Mouse (Mus musculus) lung, adult 2 months (tissue): ENCODE measurements around the gene Uvssa.

ENCODE experiments used
- CTCF ChIP-seq: fragments of 200-500 bp; IDR thresholded peaks from 2 replicates; pipeline ENCODE4 v1.5.1; 2011; ENCODE audit warnings: mild to moderate bottlenecking, low read length, control low read depth; ENCODE audit not compliant: insufficient read depth
- POLR2A ChIP-seq: fragments of 200-500 bp; IDR thresholded peaks from 2 replicates; pipeline ENCODE4 v1.6.1; 2011; ENCODE audit warnings: low read depth, mild to moderate bottlenecking, control low read depth, low read length, borderline replicate concordance; ENCODE audit errors: extremely low read depth

GRCm38 (mm10) chr5:33357494-33357893 lies 20.9 kb upstream of the Uvssa start:
- TF ChIP-seq CTCF (no peak), POLR2A (no peak)
